Mouse (Mus musculus): ENCODE data around the gene F5. TPM values are rescaled to one million over a fixed set of nuclear protein-coding genes. Genes with fewer than 3 reads are reported as not detected.
A peak's percentile ranks its signal among the peaks of the same experiment; 100 is the strongest.

Gene F5
- polyA plus RNA-seq, 1 experiment from 2014 or later = 0.27 TPM

DNA sequence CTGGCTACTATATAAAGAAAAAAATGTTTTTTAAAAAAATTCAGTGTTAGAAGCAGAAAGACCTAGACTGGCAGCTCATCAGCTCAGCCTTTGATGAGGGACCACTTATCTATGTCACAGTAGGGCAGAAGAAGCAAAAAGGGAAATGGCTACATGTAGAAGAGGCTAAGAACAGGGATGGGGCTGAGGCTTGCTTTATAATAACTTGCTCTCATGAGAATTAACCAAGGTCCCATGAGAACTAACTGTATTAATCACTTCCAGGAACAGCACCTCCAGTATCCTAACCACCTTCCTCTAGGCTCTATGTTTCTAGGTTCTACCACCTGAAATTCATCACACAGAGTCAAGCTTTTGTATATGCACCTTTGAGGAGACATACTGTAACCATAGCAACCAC is 25.2 kb downstream of the F5 start:
- Histone ChIP-seq H3K36me3 (ENCODE audit: control insufficient read depth, insufficient read depth, low read length) (no peaks in the 10 kb centered on the region), H3K9me3 (ENCODE audit: control insufficient read depth, low read length) (no peaks in the 10 kb centered on the region), H3K4me3 (ENCODE audit: low read length) (no peak overlapping the region), H3K4me1 (ENCODE audit: control insufficient read depth, insufficient read depth, low read length) (no peaks in the 10 kb centered on the region), H3K27ac (ENCODE audit: low read depth, low read length) (no peak overlapping the region), H3K4me2 (replicated peaks; ENCODE audit: low read depth, low read length) (no peak overlapping the region), H3K9ac (ENCODE audit: low read depth, low read length) (no peak overlapping the region), H3K27me3 (ENCODE audit: control insufficient read depth, insufficient read depth, low read length) (no peaks in the 10 kb centered on the region)
- no peak for ATAC-seq (ENCODE audit: low FRiP score, low TSS enrichment)

DNA sequence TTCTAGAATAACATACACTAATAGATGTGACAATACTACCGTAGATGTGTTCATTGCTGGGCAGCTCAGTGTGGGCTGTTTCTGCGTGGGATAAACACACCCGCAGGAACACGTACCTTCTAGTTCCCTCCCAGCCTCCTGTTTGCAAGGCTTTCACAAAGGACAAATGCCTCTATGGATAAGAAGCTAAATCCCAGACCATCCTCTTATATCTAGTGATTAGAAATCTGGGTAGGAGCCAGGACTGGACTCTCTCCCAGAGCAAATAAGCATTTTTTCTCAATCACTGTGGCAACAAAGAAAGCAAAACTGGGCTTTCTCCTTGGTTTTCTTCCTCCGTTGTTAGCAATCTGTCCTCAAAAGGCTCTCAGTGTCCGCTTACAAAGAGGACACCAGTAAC is 26.8 kb downstream of the F5 start:
- H3K27me3 ChIP-seq (ENCODE audit: control insufficient read depth, insufficient read depth, low read length) = no peaks in the 10 kb centered on the region
- ATAC-seq (ENCODE audit: low FRiP score, low TSS enrichment) = no peak
- 91% methylated on average over 6 of the region's 6 CpGs for WGBS

DNA sequence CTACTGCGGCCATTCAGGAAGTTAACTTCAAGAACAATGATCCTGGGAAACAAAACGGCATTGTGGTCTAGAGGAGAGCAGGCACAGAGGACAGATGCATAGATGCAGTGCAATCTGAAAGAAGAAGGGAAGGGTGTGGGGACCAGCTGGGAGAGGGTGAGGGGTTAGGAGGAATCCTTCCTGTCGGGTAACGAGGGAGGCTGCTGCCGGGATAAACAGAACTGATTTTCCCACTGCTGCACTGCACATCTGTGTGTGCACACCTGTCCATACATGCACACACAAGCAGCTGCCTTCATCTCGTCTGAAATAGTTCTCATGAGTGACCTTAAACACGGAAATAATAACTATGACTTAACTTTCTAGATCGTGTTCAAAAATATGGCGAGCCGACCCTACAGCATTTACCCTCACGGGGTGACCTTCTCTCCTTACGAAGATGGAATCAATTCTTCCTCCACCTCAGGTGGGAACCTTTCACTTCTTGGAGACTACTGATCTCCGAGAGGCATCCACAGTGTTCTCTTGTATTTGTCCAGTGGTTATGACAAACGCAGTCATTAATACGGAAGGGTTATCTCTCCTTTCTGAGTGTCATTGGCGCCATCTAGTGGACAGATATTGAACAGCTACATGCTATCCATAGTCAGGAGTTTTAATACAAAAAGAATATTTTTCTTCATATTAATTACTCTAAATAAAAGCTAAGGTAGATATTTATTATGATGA is 32.7 kb downstream of the F5 start:
- no peak overlapping the region for H3K9ac ChIP-seq (ENCODE audit: low read depth, low read length)
- H3K9me3 ChIP-seq (ENCODE audit: control insufficient read depth, low read length) = no peaks in the 10 kb centered on the region
- 53% methylated on average over 16 of the region's 16 CpGs for WGBS
- no peaks in the 10 kb centered on the region for H3K27me3 ChIP-seq (ENCODE audit: control insufficient read depth, insufficient read depth, low read length)
- peak overlapping the region; percentile 17; the same call in 1 of the 2 replicates for H3K4me3 ChIP-seq (ENCODE audit: low read length)
- H3K27ac ChIP-seq (ENCODE audit: low read depth, low read length) = no peak overlapping the region
- H3K4me1 ChIP-seq (ENCODE audit: control insufficient read depth, insufficient read depth, low read length) = no peaks in the 10 kb centered on the region
- H3K36me3 ChIP-seq (ENCODE audit: control insufficient read depth, insufficient read depth, low read length) = no peaks in the 10 kb centered on the region
- ATAC-seq (ENCODE audit: low FRiP score, low TSS enrichment) = peak; percentile 66; the same call in 1 of the 2 replicates
- peak overlapping the region; percentile 29; the same call in 1 of the 2 replicates for H3K4me2 ChIP-seq (replicated peaks; ENCODE audit: low read depth, low read length)

More for the DNA sequence above, 26.8 kb downstream of the F5 start:
- Histone ChIP-seq H3K4me1 (ENCODE audit: control insufficient read depth, insufficient read depth, low read length) (no peaks in the 10 kb centered on the region), H3K36me3 (ENCODE audit: control insufficient read depth, insufficient read depth, low read length) (no peaks in the 10 kb centered on the region), H3K4me3 (ENCODE audit: low read length) (no peak overlapping the region), H3K9ac (ENCODE audit: low read depth, low read length) (no peak overlapping the region), H3K9me3 (ENCODE audit: control insufficient read depth, low read length) (no peaks in the 10 kb centered on the region), H3K27ac (ENCODE audit: low read depth, low read length) (no peak overlapping the region), H3K4me2 (replicated peaks; ENCODE audit: low read depth, low read length) (no peak overlapping the region)

DNA sequence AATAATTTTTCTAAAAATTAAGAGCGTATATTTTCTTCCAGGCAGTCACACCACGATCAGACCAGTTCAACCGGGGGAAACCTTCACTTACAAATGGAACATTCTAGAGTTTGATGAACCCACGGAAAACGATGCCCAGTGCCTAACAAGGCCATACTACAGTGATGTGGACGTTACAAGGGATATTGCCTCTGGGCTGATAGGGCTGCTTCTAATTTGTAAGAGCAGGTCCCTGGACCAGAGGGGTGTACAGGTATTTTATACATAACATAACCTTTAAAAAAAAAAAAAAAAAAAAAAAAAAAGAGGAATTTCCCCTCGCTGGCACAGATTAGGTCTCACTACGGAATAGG is 33.2 kb downstream of the F5 start:
- H3K36me3 ChIP-seq (ENCODE audit: control insufficient read depth, insufficient read depth, low read length) = no peaks in the 10 kb centered on the region
- no peak overlapping the region for H3K27ac ChIP-seq (ENCODE audit: low read depth, low read length)
- no peak overlapping the region for H3K9ac ChIP-seq (ENCODE audit: low read depth, low read length)
- 46% methylated on average over 8 of the region's 8 CpGs for whole genome bisulfite sequencing
- H3K4me1 ChIP-seq (ENCODE audit: control insufficient read depth, insufficient read depth, low read length) = no peaks in the 10 kb centered on the region
- H3K4me3 ChIP-seq (ENCODE audit: low read length) = no peak overlapping the region
- no peaks in the 10 kb centered on the region for H3K9me3 ChIP-seq (ENCODE audit: control insufficient read depth, low read length)
- ATAC-seq (ENCODE audit: low FRiP score, low TSS enrichment) = no peak
- H3K4me2 ChIP-seq (replicated peaks; ENCODE audit: low read depth, low read length) = no peak overlapping the region
- no peaks in the 10 kb centered on the region for H3K27me3 ChIP-seq (ENCODE audit: control insufficient read depth, insufficient read depth, low read length)

DNA sequence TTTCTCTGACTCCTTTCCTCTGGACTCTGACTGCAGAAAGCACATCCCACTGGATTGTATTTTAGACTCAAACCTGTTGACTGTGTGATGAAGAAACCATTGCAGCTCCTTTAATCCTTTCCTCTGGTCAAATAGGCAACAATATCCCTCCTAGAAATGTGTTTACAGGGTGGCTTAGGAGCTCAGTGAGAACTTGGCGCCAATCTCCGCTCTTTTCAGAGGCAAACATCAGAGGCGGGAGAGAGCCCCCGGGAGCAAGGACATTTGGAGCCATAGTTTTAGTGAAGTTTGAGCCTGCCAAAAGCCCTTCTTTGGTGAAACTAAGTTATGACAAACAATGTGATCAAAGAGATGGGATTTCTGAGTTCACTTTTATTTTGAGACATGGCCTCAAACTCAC is 33.7 kb downstream of the F5 start:
- no peak overlapping the region for H3K4me3 ChIP-seq (ENCODE audit: low read length)
- H3K4me1 ChIP-seq (ENCODE audit: control insufficient read depth, insufficient read depth, low read length) = no peaks in the 10 kb centered on the region
- ATAC-seq (ENCODE audit: low FRiP score, low TSS enrichment) = no peak
- no peak overlapping the region for H3K27ac ChIP-seq (ENCODE audit: low read depth, low read length)
- H3K4me2 ChIP-seq (replicated peaks; ENCODE audit: low read depth, low read length) = no peak overlapping the region
- no peak overlapping the region for H3K9ac ChIP-seq (ENCODE audit: low read depth, low read length)
- WGBS = 78% methylated on average over 4 of the region's 4 CpGs
- H3K27me3 ChIP-seq (ENCODE audit: control insufficient read depth, insufficient read depth, low read length) = no peaks in the 10 kb centered on the region
- H3K36me3 ChIP-seq (ENCODE audit: control insufficient read depth, insufficient read depth, low read length) = no peaks in the 10 kb centered on the region
- H3K9me3 ChIP-seq (ENCODE audit: control insufficient read depth, low read length) = no peaks in the 10 kb centered on the region

DNA sequence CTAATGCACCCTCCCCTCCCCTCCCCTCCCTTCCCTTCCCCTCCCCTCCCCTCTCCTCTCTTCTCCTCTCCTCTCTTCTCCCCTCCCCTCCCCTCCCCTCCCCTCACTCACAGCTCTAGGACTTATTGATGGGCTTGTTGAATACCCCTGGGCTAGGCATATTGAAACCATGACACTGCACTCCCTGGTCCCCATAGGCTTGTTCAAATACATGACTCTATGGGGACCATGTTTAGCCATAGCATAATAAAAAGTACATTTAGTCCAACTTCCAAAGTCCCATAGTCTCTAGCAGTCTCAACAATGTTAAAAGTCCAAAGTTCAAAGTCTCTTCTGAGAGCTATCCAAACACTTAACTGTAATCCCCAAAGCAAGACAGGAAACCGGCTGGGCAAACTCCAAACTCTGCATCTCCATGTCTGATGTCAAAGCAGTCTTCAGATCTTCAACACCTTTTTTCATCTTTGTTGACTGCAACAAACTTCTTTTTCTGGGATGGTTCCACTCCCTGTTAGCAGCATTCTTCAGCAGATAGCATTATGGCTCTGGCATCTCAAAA is 35.4 kb downstream of the F5 start:
- no peak overlapping the region for H3K27ac ChIP-seq (ENCODE audit: low read depth, low read length)
- no peaks in the 10 kb centered on the region for H3K4me1 ChIP-seq (ENCODE audit: control insufficient read depth, insufficient read depth, low read length)
- H3K36me3 ChIP-seq (ENCODE audit: control insufficient read depth, insufficient read depth, low read length) = no peaks in the 10 kb centered on the region
- no peak for ATAC-seq (ENCODE audit: low FRiP score, low TSS enrichment)
- WGBS = 86% methylated on average over 1 of the region's 1 CpGs
- no peaks in the 10 kb centered on the region for H3K27me3 ChIP-seq (ENCODE audit: control insufficient read depth, insufficient read depth, low read length)
- H3K9me3 ChIP-seq (ENCODE audit: control insufficient read depth, low read length) = no peaks in the 10 kb centered on the region
- H3K4me2 ChIP-seq (replicated peaks; ENCODE audit: low read depth, low read length) = no peak overlapping the region
- H3K9ac ChIP-seq (ENCODE audit: low read depth, low read length) = no peak overlapping the region
- H3K4me3 ChIP-seq (ENCODE audit: low read length) = no peak overlapping the region

DNA sequence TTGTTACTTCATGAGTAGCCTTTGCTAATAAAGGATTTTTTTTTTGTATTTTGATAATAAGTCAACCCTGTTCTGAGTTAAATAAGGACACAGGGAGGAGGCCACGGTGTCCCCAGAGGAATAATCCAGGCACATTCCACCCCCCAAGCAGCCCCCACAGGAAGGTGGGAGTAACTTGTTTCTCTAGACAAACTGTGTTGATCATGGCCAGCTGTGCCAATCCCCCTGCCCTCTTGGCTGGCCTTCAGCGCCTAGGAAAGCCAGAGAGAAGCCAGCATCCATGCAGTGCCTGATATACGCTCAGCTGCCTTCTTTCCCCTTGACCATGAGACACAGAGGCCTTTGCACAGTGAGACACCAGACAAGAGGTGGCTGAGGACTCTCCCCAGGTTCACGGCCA is 47.9 kb downstream of the F5 start:
- H3K9ac ChIP-seq (ENCODE audit: low read depth, low read length) = no peak overlapping the region
- WGBS = 79% methylated on average over 4 of the region's 4 CpGs
- no peak overlapping the region for H3K27ac ChIP-seq (ENCODE audit: low read depth, low read length)
- H3K27me3 ChIP-seq (ENCODE audit: control insufficient read depth, insufficient read depth, low read length) = no peaks in the 10 kb centered on the region
- no peak overlapping the region for H3K4me3 ChIP-seq (ENCODE audit: low read length)
- no peaks in the 10 kb centered on the region for H3K4me1 ChIP-seq (ENCODE audit: control insufficient read depth, insufficient read depth, low read length)
- ATAC-seq (ENCODE audit: low FRiP score, low TSS enrichment) = no peak
- no peaks in the 10 kb centered on the region for H3K36me3 ChIP-seq (ENCODE audit: control insufficient read depth, insufficient read depth, low read length)
- H3K4me2 ChIP-seq (replicated peaks; ENCODE audit: low read depth, low read length) = no peak overlapping the region
- H3K9me3 ChIP-seq (ENCODE audit: control insufficient read depth, low read length) = no peaks in the 10 kb centered on the region

DNA sequence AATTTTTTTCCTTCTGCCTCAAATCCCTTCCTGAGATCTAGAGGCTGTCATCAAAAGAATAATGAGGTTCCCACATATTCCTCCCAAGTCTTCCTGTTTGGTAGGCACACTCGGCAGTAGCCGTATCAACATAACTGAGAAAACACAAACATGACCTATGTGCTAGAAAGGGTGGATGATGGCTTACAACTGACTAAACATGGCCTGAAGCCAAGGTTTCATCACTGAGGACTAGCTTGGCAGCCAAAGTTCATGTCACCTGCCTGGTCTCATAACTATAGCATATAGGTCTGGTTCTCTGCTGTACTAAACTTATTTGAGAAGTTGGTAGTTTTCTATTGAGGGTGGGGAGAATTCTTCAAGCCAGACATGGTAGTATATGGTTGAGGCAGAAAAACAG is 56.8 kb downstream of the F5 start:
- no peak for ATAC-seq (ENCODE audit: low FRiP score, low TSS enrichment)
- H3K9ac ChIP-seq (ENCODE audit: low read depth, low read length) = no peak overlapping the region
- no peak overlapping the region for H3K27ac ChIP-seq (ENCODE audit: low read depth, low read length)
- 53% methylated on average over 2 of the region's 2 CpGs for WGBS
- H3K4me3 ChIP-seq (ENCODE audit: low read length) = no peak overlapping the region
- no peaks in the 10 kb centered on the region for H3K4me1 ChIP-seq (ENCODE audit: control insufficient read depth, insufficient read depth, low read length)
- no peaks in the 10 kb centered on the region for H3K9me3 ChIP-seq (ENCODE audit: control insufficient read depth, low read length)
- H3K36me3 ChIP-seq (ENCODE audit: control insufficient read depth, insufficient read depth, low read length) = no peaks in the 10 kb centered on the region
- H3K4me2 ChIP-seq (replicated peaks; ENCODE audit: low read depth, low read length) = no peak overlapping the region
- no peaks in the 10 kb centered on the region for H3K27me3 ChIP-seq (ENCODE audit: control insufficient read depth, insufficient read depth, low read length)

DNA sequence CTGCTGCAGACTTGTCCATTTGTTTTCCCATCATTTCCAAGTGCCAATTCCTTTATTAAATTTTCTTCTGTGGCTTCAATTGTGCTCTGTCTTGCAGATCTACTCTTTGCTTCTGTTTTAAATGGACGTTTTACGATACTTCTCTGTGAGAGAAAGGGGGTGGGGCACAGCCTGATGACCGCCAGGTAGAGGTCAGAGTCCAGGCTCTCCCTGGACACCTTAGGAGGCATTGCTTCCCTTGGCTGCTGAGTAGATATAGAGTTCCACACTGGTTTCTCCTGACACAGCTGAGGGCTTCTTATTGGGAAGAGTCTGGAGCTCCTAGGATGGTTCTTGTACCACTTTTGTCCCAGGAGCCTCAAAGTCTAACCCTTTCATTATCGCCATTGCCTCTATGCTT is 59.3 kb downstream of the F5 start:
- no peaks in the 10 kb centered on the region for H3K9me3 ChIP-seq (ENCODE audit: control insufficient read depth, low read length)
- H3K27me3 ChIP-seq (ENCODE audit: control insufficient read depth, insufficient read depth, low read length) = no peaks in the 10 kb centered on the region
- WGBS = 81% methylated on average over 4 of the region's 4 CpGs
- no peak overlapping the region for H3K4me2 ChIP-seq (replicated peaks; ENCODE audit: low read depth, low read length)
- no peak overlapping the region for H3K27ac ChIP-seq (ENCODE audit: low read depth, low read length)
- no peaks in the 10 kb centered on the region for H3K4me1 ChIP-seq (ENCODE audit: control insufficient read depth, insufficient read depth, low read length)
- H3K9ac ChIP-seq (ENCODE audit: low read depth, low read length) = no peak overlapping the region
- no peak for ATAC-seq (ENCODE audit: low FRiP score, low TSS enrichment)
- no peak overlapping the region for H3K4me3 ChIP-seq (ENCODE audit: low read length)
- no peaks in the 10 kb centered on the region for H3K36me3 ChIP-seq (ENCODE audit: control insufficient read depth, insufficient read depth, low read length)
